Mouse (Mus musculus) stomach, postnatal 0 days (tissue): ENCODE data around the gene Plcb3. TPM values are rescaled to one million over a fixed set of nuclear protein-coding genes. Genes with fewer than 3 reads are reported as not detected.

Source experiments
- ATAC-seq: fragments of 200-750 bp; cut with Nextera tagmentation; 2 replicates; pipeline ENCODE4 v1.8.0; 2017; ENCODE audit not compliant: low FRiP score, low TSS enrichment
- DNase-seq: peaks from one replicate; pipeline ENCODE4 v3.0.0-alpha.2; 2016; ENCODE audit warnings: low spot score
- H3K27ac ChIP-seq: fragments of 300-500 bp; sonication (generic); replicated peaks from 2 replicates; pipeline ENCODE4 v1.5.1; 2014; ENCODE audit warnings: mild to moderate bottlenecking, control low read depth
- H3K27me3 ChIP-seq: fragments of 300-500 bp; sonication (generic); 2 replicates; pipeline ENCODE4 v1.6.1; 2014; ENCODE audit warnings: low read length; ENCODE audit not compliant: control insufficient read depth, insufficient read depth
- H3K36me3 ChIP-seq: fragments of 300-500 bp; sonication (generic); 2 replicates; pipeline ENCODE4 v1.6.1; 2014; ENCODE audit warnings: low read length, mixed read lengths; ENCODE audit not compliant: control insufficient read depth, insufficient read depth
- H3K4me1 ChIP-seq: fragments of 300-500 bp; sonication (generic); replicated peaks from 2 replicates; pipeline ENCODE4 v1.6.1; 2014; ENCODE audit warnings: antibody characterized with exemption; ENCODE audit not compliant: control insufficient read depth, insufficient read depth
- H3K4me2 ChIP-seq: fragments of 300-500 bp; sonication (generic); replicated peaks from 2 replicates; pipeline ENCODE4 v1.6.1; 2014; ENCODE audit warnings: low read depth, mild to moderate bottlenecking, control low read depth, moderate library complexity
- H3K4me3 ChIP-seq: fragments of 300-500 bp; sonication (generic); 2 replicates; pipeline ENCODE4 v1.5.1; 2014; ENCODE audit warnings: low read depth, low read length, control low read depth
- H3K9ac ChIP-seq: fragments of 300-500 bp; sonication (generic); 2 replicates; pipeline ENCODE4 v1.6.1; 2014; ENCODE audit warnings: mild to moderate bottlenecking, low read length, control low read depth, mixed read lengths
- H3K9me3 ChIP-seq: fragments of 300-500 bp; sonication (generic); 2 replicates; pipeline ENCODE4 v1.6.1; 2016; ENCODE audit warnings: low read length; ENCODE audit not compliant: control insufficient read depth
- CTCF ChIP-seq: IDR thresholded peaks from 2 replicates; pipeline ENCODE4 v1.5.1; 2016; ENCODE audit warnings: antibody characterized with exemption, low read depth, mild to moderate bottlenecking, moderate library complexity
- EP300 ChIP-seq: optimal IDR thresholded peaks from 2 replicates; pipeline ENCODE3; 2016; ENCODE audit warnings: antibody characterized with exemption
- WGBS: fragments of 180-500 bp; shearing (Covaris S2); extraction: QIAGEN DNeasy Blood & Tissue Kit; methylation state at CpG from one replicate; pipeline ENCODE4 v1.1.7; 2014; 5-methylcytosine and 5-hydroxymethylcytosine counted together
- polyA plus RNA-seq: library from polyadenylated mRNA; unstranded; fragments of >200 nt; fragmentation: Nextera tagmentation; extraction: Ambion mirVana; gene quantifications from 2 replicates; pipeline ENCODE4 v1.2.1, GENCODE M21; 2015

Plcb3 gene
- polyA plus RNA-seq, 1 experiment from 2014 or later = 30.0 TPM

- H3K4me2 ChIP-seq = peak overlapping the region; percentile 87
- no peak for TF ChIP-seq EP300
- TF ChIP-seq CTCF = no peak
- DNase-seq = no peak
- peak overlapping the region; percentile 31; the same call in 1 of the 2 replicates for H3K9ac ChIP-seq
- ATAC-seq = no peak
- no peaks in the 10 kb centered on the region for H3K27me3 ChIP-seq
- H3K36me3 ChIP-seq = peaks cover 10% of the 10 kb centered on the region
- 33% methylated on average over 10 of the region's 11 CpGs for WGBS
- H3K9me3 ChIP-seq = no peaks in the 10 kb centered on the region
- no peak overlapping the region for H3K4me3 ChIP-seq
- H3K4me1 ChIP-seq = peaks cover 10% of the 10 kb centered on the region
- H3K27ac ChIP-seq = peak overlapping the region; percentile 25; the same call in 1 of the 2 replicates
Observed at GRCm38 (mm10) chr19:6970460-6971085, 5.7 kb downstream of the Plcb3 start.

DNA sequence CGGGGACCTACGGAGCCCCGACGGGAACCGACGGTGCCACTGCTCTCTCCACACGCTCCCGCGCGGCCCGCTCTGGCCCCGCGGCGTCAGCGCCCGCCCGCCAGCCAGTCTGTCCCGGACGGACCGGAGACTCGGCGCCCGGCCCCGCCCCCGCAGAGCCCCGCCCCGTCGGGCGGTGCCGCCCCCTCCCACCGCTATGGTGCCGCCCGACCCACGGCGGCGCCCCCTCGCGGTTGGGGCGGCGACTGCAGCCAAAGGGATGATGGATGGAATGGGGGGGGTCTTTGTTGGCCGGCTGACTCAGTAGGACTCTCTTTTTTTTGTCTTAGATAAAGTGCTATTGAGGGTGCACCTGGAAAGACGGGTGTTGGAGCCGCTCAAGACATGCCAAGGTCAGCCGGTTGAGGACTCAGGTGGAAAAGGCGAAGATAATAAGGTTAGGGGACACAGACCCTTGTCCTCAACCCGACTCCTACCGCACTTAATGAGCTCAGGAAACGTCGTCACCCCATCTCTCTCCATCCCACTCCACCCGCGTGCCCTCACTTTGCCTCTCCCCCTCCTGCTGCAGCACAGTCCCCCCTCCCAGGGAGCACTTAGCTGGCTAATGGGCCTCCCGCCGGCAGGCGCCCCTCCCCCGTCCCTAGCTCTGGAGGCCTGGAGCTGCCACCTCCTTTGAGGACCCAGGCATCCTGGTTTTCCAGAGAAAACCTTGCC lies 6.4 kb downstream of the Plcb3 start:
- Histone ChIP-seq H3K27me3 (no peaks in the 10 kb centered on the region), H3K36me3 (peaks cover 16% of the 10 kb centered on the region), H3K9me3 (no peaks in the 10 kb centered on the region), H3K4me1 (peaks cover 10% of the 10 kb centered on the region), H3K4me3 (peak overlapping the region; percentile 76), H3K4me2 (peak overlapping the region; percentile 87), H3K9ac (peak overlapping the region; percentile 82), H3K27ac (peak overlapping the region; percentile 79)
- TF ChIP-seq EP300 = no peak
- peak; percentile 80 for TF ChIP-seq CTCF
- under 1% methylated on average over 52 of the region's 55 CpGs for WGBS
- ATAC-seq (peak; percentile 71), DNase-seq (peak; percentile 89)

- Histone ChIP-seq H3K9me3 (no peaks in the 10 kb centered on the region), H3K4me1 (peaks cover 10% of the 10 kb centered on the region), H3K36me3 (peaks cover 21% of the 10 kb centered on the region), H3K9ac (peak overlapping the region; percentile 82), H3K27me3 (no peaks in the 10 kb centered on the region), H3K4me2 (peak overlapping the region; percentile 87), H3K4me3 (peak overlapping the region; percentile 76), H3K27ac (peak overlapping the region; percentile 79)
- TF ChIP-seq CTCF = no peak
- TF ChIP-seq EP300 = no peak
- no peak for ATAC-seq
- DNase-seq = no peak
- under 1% methylated on average over 20 of the region's 20 CpGs for WGBS
Observed at GRCm38 (mm10) chr19:6969291-6969664, 7.0 kb downstream of the Plcb3 start.

- WGBS = 5% methylated on average over 15 of the region's 15 CpGs
- peak; percentile 30; the same call in 1 of the 2 replicates for ATAC-seq
- H3K4me1 ChIP-seq = peaks cover 10% of the 10 kb centered on the region
- no peaks in the 10 kb centered on the region for H3K9me3 ChIP-seq
- peak overlapping the region; percentile 87 for H3K4me2 ChIP-seq
- H3K9ac ChIP-seq = peak overlapping the region; percentile 82
- peaks cover 24% of the 10 kb centered on the region for H3K36me3 ChIP-seq
- H3K4me3 ChIP-seq = peak overlapping the region; percentile 76
- peak overlapping the region; percentile 79 for H3K27ac ChIP-seq
- DNase-seq = peak; percentile 86
- H3K27me3 ChIP-seq = no peaks in the 10 kb centered on the region
- TF ChIP-seq CTCF = no peak
- TF ChIP-seq EP300 = no peak
Observed at GRCm38 (mm10) chr19:6968491-6969271, 7.6 kb downstream of the Plcb3 start.

DNA sequence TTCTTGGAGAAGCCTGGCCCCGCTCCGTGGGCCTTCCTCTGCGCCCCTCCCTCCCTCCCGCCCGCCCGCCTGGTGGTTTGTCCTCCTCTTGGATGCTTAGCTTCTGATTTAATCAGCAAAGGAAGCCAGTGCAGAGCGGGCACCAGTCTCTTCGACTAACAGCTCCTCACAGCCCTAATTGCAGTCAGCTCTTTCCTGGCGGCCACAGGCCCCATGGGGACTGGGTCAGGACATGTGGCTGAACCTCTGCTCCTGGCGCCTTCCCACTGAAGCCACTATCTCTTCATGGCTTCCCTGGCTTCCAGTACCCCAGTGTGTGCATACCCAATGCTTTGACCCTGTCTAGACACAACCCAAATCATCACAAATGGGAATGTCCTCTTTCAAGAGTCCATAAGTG lies 19.8 kb downstream of the Plcb3 start:
- H3K27ac ChIP-seq = no peak overlapping the region
- H3K4me2 ChIP-seq = no peak overlapping the region
- H3K9ac ChIP-seq = no peak overlapping the region
- ATAC-seq (no peak), DNase-seq (no peak)
- H3K27me3 ChIP-seq = no peaks in the 10 kb centered on the region
- TF ChIP-seq CTCF (no peak), EP300 (no peak)
- H3K9me3 ChIP-seq = no peaks in the 10 kb centered on the region
- peaks cover 6% of the 10 kb centered on the region; the same call in 1 of the 2 replicates for H3K4me1 ChIP-seq
- WGBS = 83% methylated on average over 10 of the region's 10 CpGs
- peaks cover 41% of the 10 kb centered on the region for H3K36me3 ChIP-seq
- no peak overlapping the region for H3K4me3 ChIP-seq
